Mouse (Mus musculus): Measurements from ENCODE around the gene Rbm48. TPM values are rescaled to one million over a fixed set of nuclear protein-coding genes. Genes with fewer than 3 reads are reported as not detected.
"Not testable (repeated sequence)": the region's sequence is repeated elsewhere in the genome, so short reads cannot be mapped to it uniquely, and the experiment has no call there.

The Rbm48 gene
- 14.8 and 15.3 TPM in 2 replicates for polyA plus RNA-seq (2016; fragmentation: Nextera tagmentation; extraction: Ambion mirVana)

GRCm38 (mm10) chr5:3596399-3596766 lies at the start of gene Rbm48:
TSS of gene Rbm48 (minus strand) at chr5:3596585.
- Histone ChIP-seq H3K27ac (replicated peaks) (peak within 1 kb of the TSS; percentile 84), H3K4me3 (peak within 1 kb of the TSS; percentile 87), H3K4me1 (peaks cover 18% of the 10 kb centered on the region), H3K9me3 (replicated peaks) (no peaks in the 10 kb centered on the region), H3K36me3 (peaks cover 14% of the 10 kb centered on the region), H3K27me3 (ENCODE audit: low read depth, poor library complexity, severe bottlenecking) (no peaks in the 10 kb centered on the region)
- under 1% methylated on average over 31 of the region's 31 CpGs for WGBS
- peak; percentile 72 for DNase-seq (ENCODE audit: low spot score)

- no peak overlapping the region for H3K27ac ChIP-seq (replicated peaks)
- peaks cover 19% of the 10 kb centered on the region for H3K4me1 ChIP-seq
- H3K9me3 ChIP-seq (replicated peaks), result no peaks in the 10 kb centered on the region
- DNase-seq (ENCODE audit: low spot score), result no peak
- peaks cover 55% of the 10 kb centered on the region for H3K36me3 ChIP-seq
- no peak overlapping the region for H3K4me3 ChIP-seq
- 89% methylated on average over 6 of the region's 6 CpGs for WGBS
- no peaks in the 10 kb centered on the region for H3K27me3 ChIP-seq (ENCODE audit: low read depth, poor library complexity, severe bottlenecking)
These were observed 48.9 kb upstream of the Rbm48 start for GRCm38 (mm10) chr5:3645326-3645725.

- Histone ChIP-seq H3K4me1 (peaks cover 19% of the 10 kb centered on the region), H3K9me3 (replicated peaks) (no peaks in the 10 kb centered on the region), H3K27me3 (ENCODE audit: low read depth, poor library complexity, severe bottlenecking) (no peaks in the 10 kb centered on the region), H3K36me3 (peaks cover 62% of the 10 kb centered on the region), H3K27ac (replicated peaks) (no peak overlapping the region), H3K4me3 (no peak overlapping the region)
- DNase-seq (ENCODE audit: low spot score), result no peak
- WGBS, result 94% methylated on average over 6 of the region's 6 CpGs
These were observed 48.2 kb upstream of the Rbm48 start for GRCm38 (mm10) chr5:3644621-3645020.

DNA sequence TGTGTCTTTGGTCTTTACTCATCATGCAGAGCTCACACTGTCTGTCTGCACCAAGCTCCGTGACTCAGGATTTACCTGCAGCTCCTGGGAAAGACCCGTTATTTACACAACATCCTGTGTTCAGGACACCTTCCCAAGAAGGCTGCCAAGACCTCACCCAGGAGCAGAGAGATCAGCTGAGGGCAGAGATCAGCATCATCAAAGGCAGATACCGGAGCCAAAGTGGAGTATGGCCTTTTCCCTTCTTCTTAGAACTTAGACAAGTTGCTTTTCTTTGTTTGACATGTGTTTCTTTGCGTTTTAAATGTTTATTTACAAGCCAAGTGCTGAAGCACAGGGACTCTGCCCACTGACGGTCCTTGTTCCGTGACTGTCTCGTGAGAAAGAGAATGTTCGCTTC lies 38.9 kb upstream of the Rbm48 start:
- H3K4me3 ChIP-seq, result no peak overlapping the region
- H3K4me1 ChIP-seq, result no peaks in the 10 kb centered on the region
- H3K36me3 ChIP-seq, result peaks cover 69% of the 10 kb centered on the region
- DNase-seq (ENCODE audit: low spot score), result no peak
- no peaks in the 10 kb centered on the region for H3K9me3 ChIP-seq (replicated peaks)
- WGBS, result 84% methylated on average over 8 of the region's 8 CpGs
- no peak overlapping the region for H3K27ac ChIP-seq (replicated peaks)
- no peaks in the 10 kb centered on the region for H3K27me3 ChIP-seq (ENCODE audit: low read depth, poor library complexity, severe bottlenecking)

DNA sequence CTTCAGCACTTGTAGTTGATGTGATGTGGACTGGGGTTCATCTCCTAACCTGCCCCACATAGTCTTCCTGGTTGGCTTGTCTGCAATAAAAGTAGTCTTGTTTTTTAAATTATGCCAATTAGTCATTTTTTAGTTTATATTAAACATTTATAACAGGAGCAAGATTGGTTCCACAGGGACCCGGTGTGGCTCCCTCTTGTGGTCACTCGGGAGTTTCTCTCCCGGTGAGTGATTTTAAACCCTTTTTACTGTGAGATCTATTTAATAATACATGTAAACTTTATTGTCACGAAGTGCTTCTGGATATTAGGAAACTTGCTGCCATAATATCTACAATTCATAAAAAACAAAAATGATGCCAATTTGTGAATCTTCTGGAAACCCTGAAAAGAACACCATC lies 37.6 kb upstream of the Rbm48 start:
- Histone ChIP-seq H3K27me3 (ENCODE audit: low read depth, poor library complexity, severe bottlenecking) (no peaks in the 10 kb centered on the region), H3K4me1 (no peaks in the 10 kb centered on the region), H3K4me3 (no peak overlapping the region), H3K9me3 (replicated peaks) (no peaks in the 10 kb centered on the region), H3K27ac (replicated peaks) (no peak overlapping the region), H3K36me3 (peaks cover 66% of the 10 kb centered on the region)
- no peak for DNase-seq (ENCODE audit: low spot score)
- 73% methylated on average over 4 of the region's 4 CpGs for WGBS

DNA sequence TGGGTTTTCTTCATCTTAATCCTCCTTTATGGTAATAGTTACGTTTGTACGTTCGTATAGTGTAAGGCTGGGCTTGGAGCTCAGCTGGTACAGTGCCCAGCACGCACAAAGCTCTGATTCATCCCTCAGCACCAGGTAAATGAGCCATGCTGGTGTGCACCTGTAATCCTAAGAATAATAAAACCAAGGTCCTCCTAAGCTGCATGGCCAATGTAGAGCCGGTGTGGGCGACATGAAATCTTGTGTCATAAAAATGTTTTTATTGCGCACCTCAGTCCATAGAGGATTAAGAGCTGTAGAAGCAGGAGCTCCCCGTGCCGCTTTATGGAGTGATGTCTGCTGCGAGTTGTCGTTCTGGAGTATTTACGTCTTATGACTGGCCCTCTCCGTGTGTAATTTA lies 36.9 kb upstream of the Rbm48 start:
- Histone ChIP-seq H3K9me3 (replicated peaks) (no peaks in the 10 kb centered on the region), H3K27ac (replicated peaks) (no peak overlapping the region), H3K27me3 (ENCODE audit: low read depth, poor library complexity, severe bottlenecking) (no peaks in the 10 kb centered on the region), H3K36me3 (peaks cover 66% of the 10 kb centered on the region), H3K4me1 (no peaks in the 10 kb centered on the region), H3K4me3 (no peak overlapping the region)
- no peak for DNase-seq (ENCODE audit: low spot score)
- 96% methylated on average over 13 of the region's 13 CpGs for WGBS

DNA sequence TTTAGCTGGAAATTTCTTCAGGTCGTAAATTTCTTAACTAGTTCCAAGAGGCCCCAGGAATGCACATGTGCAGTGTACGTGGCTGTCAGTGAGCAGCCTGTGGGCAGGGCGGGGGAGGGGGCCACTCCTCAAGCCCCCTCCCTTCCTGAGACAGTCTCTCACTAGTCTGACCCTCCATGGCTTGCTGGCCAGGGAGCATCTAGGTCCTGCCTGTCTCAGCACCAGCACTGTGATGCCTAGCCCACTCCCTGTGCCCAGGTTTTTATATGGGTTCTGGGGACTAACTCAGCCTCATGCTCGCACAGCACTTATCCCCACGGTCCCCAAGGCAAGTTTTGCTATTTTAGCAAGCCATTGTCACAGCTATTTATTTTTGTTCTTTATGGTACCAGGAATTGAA lies 35.9 kb upstream of the Rbm48 start:
- Histone ChIP-seq H3K36me3 (peaks cover 65% of the 10 kb centered on the region), H3K4me1 (no peaks in the 10 kb centered on the region), H3K27me3 (ENCODE audit: low read depth, poor library complexity, severe bottlenecking) (no peaks in the 10 kb centered on the region), H3K27ac (replicated peaks) (no peak overlapping the region), H3K4me3 (no peak overlapping the region), H3K9me3 (replicated peaks) (no peaks in the 10 kb centered on the region)
- DNase-seq (ENCODE audit: low spot score), result no peak
- 89% methylated on average over 5 of the region's 5 CpGs for WGBS

- Histone ChIP-seq H3K27ac (replicated peaks) (no peak overlapping the region), H3K9me3 (replicated peaks) (no peaks in the 10 kb centered on the region), H3K27me3 (ENCODE audit: low read depth, poor library complexity, severe bottlenecking) (no peaks in the 10 kb centered on the region), H3K36me3 (peaks cover 61% of the 10 kb centered on the region), H3K4me1 (no peaks in the 10 kb centered on the region), H3K4me3 (no peak overlapping the region)
- no peak for DNase-seq (ENCODE audit: low spot score)
- WGBS, result 67% methylated on average over 16 of the region's 16 CpGs
These were observed 35.3 kb upstream of the Rbm48 start for GRCm38 (mm10) chr5:3631512-3632271.

DNA sequence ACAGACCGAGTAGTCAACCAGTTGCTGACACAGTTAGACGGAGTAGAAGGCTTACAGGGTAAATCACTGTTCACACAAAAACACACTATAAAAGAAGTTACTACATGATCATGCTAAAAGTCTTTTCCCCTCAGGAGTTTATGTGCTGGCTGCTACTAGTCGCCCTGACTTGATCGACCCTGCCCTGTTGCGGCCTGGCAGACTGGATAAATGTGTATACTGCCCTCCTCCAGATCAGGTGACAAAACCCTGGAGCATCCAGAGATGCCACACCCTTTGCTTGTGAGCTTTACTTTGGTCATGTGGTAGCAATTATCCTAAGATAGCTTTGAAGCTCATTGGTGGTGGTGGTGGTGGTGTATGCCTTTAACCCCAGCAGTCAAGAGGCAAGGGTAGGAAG lies 33.7 kb upstream of the Rbm48 start:
- H3K4me3 ChIP-seq, result no peak overlapping the region
- H3K4me1 ChIP-seq, result no peaks in the 10 kb centered on the region
- WGBS, result 91% methylated on average over 5 of the region's 5 CpGs
- no peaks in the 10 kb centered on the region for H3K9me3 ChIP-seq (replicated peaks)
- no peak for DNase-seq (ENCODE audit: low spot score)
- H3K36me3 ChIP-seq, result peaks cover 61% of the 10 kb centered on the region
- no peak overlapping the region for H3K27ac ChIP-seq (replicated peaks)
- no peaks in the 10 kb centered on the region for H3K27me3 ChIP-seq (ENCODE audit: low read depth, poor library complexity, severe bottlenecking)

- H3K27me3 ChIP-seq (ENCODE audit: low read depth, poor library complexity, severe bottlenecking), result no peaks in the 10 kb centered on the region
- H3K4me3 ChIP-seq, result no peak overlapping the region
- WGBS, result 97% methylated on average over 7 of the region's 7 CpGs
- no peaks in the 10 kb centered on the region for H3K9me3 ChIP-seq (replicated peaks)
- H3K36me3 ChIP-seq, result peaks cover 55% of the 10 kb centered on the region
- no peak for DNase-seq (ENCODE audit: low spot score)
- H3K27ac ChIP-seq (replicated peaks), result no peak overlapping the region
- no peaks in the 10 kb centered on the region for H3K4me1 ChIP-seq
These were observed 24.1 kb upstream of the Rbm48 start for GRCm38 (mm10) chr5:3620486-3620885.

DNA sequence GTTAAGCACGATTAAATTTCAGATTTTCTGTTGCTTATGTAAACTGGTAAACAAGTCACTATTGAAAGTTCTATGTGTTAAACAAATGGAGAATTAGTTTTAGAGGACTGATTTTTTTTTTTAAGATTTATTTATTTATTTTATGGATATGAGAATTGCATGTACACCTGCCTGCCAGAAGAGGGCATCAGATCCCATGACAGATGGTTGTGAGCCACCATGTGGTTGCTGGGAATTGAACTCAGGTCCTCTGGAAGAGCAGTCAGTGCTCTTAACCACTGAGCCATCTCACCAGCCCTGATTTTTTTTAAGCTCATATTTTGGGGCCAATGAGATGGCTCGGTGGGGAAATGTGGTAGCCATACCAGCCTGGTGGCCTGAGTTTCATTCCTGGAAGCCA lies 15.4 kb upstream of the Rbm48 start:
- not testable (repeated sequence) for H3K4me3 ChIP-seq

GRCm38 (mm10) chr5:3609241-3609640 lies 12.9 kb upstream of the Rbm48 start:
- no peak overlapping the region for H3K27ac ChIP-seq (replicated peaks)
- DNase-seq (ENCODE audit: low spot score), result no peak
- no peaks in the 10 kb centered on the region for H3K4me1 ChIP-seq
- H3K36me3 ChIP-seq, result peaks cover 63% of the 10 kb centered on the region
- 94% methylated on average over 7 of the region's 7 CpGs for WGBS
- no peak overlapping the region for H3K4me3 ChIP-seq
- H3K27me3 ChIP-seq (ENCODE audit: low read depth, poor library complexity, severe bottlenecking), result no peaks in the 10 kb centered on the region
- H3K9me3 ChIP-seq (replicated peaks), result no peaks in the 10 kb centered on the region; the same call in 1 of the 2 replicates

More for the DNA sequence above, 15.4 kb upstream of the Rbm48 start:
- H3K27ac ChIP-seq (replicated peaks); H3K27me3 ChIP-seq (ENCODE audit: low read depth, poor library complexity, severe bottlenecking); DNase-seq (ENCODE audit: low spot score); H3K4me1 ChIP-seq; H3K9me3 ChIP-seq (replicated peaks): not testable (repeated sequence)
- 89% methylated on average over 2 of the region's 2 CpGs for WGBS
- H3K36me3 ChIP-seq, result peaks cover 57% of the 10 kb centered on the region

DNA sequence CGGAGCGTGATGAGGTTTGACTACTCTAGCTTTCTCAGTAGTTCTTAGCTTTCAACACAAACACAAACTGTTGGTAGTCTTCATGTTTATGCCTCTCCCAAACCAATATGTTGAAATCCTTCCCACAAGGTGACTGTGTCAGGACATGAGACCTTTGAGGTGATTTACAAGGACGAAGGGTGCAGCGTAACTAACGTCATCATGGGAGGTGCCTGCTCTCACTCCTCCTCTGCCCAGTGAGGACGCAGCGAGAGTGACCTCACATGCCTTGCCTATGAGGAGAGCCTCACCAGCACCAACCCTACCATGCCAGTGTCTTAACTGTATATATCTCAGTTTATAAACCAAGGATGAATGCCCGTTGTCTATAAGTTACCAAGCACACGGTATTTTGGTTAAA lies 10.7 kb upstream of the Rbm48 start:
- no peaks in the 10 kb centered on the region for H3K27me3 ChIP-seq (ENCODE audit: low read depth, poor library complexity, severe bottlenecking)
- WGBS, result 97% methylated on average over 9 of the region's 9 CpGs
- no peak for DNase-seq (ENCODE audit: low spot score)
- no peaks in the 10 kb centered on the region; the same call in 1 of the 2 replicates for H3K9me3 ChIP-seq (replicated peaks)
- peaks cover 54% of the 10 kb centered on the region for H3K36me3 ChIP-seq
- no peaks in the 10 kb centered on the region for H3K4me1 ChIP-seq
- H3K4me3 ChIP-seq, result no peak overlapping the region
- no peak overlapping the region for H3K27ac ChIP-seq (replicated peaks)
